Mouse (Mus musculus): Measurements from ENCODE around the gene Dbp.

GRCm38 (mm10) chr7:45716460-45716857 is 11.6 kb downstream of the Dbp start:
- TF ChIP-seq GATA1 (IDR thresholded peaks at IDR 0.05; ENCODE audit: low read length), result no peak
- no peak for TF ChIP-seq TAL1 (IDR thresholded peaks at IDR 0.05; ENCODE audit: low read length)
